Mouse (Mus musculus) ES-E14 (cell line): ENCODE results near the gene Palm3. TPM values are rescaled to one million over a fixed set of nuclear protein-coding genes. Genes with fewer than 3 reads are reported as not detected.

Experiments used
- total RNA-seq: library from RNA; depleted of rRNA; stranded (reverse); fragments of 300-350 nt; gene quantifications from 2 replicates; pipeline ENCODE4 v1.2.3, GENCODE M21; 2012; rRNA removed

Gene Palm3
- total RNA-seq, 1 experiment = 29.0 TPM

Other genes starting within 250 kb of the Palm3 start
- 119 and 213 TPM in 2 replicates for gene Adgrl1, start 121.4 kb upstream of the Palm3 start, total RNA-seq
- gene Gm10644, start 66.3 kb upstream of the Palm3 start, total RNA-seq = 1.8 and 3.1 TPM in 2 replicates
- gene Asf1b, start 66.0 kb upstream of the Palm3 start, total RNA-seq = 30.3 and 43.3 TPM in 2 replicates
- gene Prkaca, start 48.5 kb upstream of the Palm3 start, total RNA-seq = 19.4 and 31.4 TPM in 2 replicates
- 125 and 191 TPM in 2 replicates for gene Samd1, start 23.8 kb upstream of the Palm3 start, total RNA-seq
- gene 1700067K01Rik, start 20.0 kb upstream of the Palm3 start, total RNA-seq = 1.2 and 1.8 TPM in 2 replicates
- 4.6 and 9.1 TPM in 2 replicates for gene 2210011C24Rik, start 9.3 kb upstream of the Palm3 start, total RNA-seq
- gene Il27ra, start 21.1 kb downstream of the Palm3 start, total RNA-seq = 0.89 and 3.6 TPM in 2 replicates
- gene Rln3, start 23.5 kb downstream of the Palm3 start, total RNA-seq = 7.3 and 26.6 TPM in 2 replicates
- 1.5 and 1.7 TPM in 2 replicates for gene Gm10643, start 43.7 kb downstream of the Palm3 start, total RNA-seq
- gene Rfx1, start 45.4 kb downstream of the Palm3 start, total RNA-seq = 16.2 and 22.3 TPM in 2 replicates
- 53.5 and 62.0 TPM in 2 replicates for gene Dcaf15, start 83.3 kb downstream of the Palm3 start, total RNA-seq
- 1.5 and 2.0 TPM in 2 replicates for gene Podnl1, start 104.5 kb downstream of the Palm3 start, total RNA-seq
- gene Cc2d1a, start 126.5 kb downstream of the Palm3 start, total RNA-seq = 17.7 and 18.9 TPM in 2 replicates
- gene 4930432K21Rik, start 126.6 kb downstream of the Palm3 start, total RNA-seq = 4.9 TPM in 2 replicates
- gene Nanos3, start 163.7 kb downstream of the Palm3 start, total RNA-seq = 7.0 and 9.9 TPM in 2 replicates
- gene Zswim4, start 215.6 kb downstream of the Palm3 start, total RNA-seq = 22.1 and 24.6 TPM in 2 replicates
- 148 and 181 TPM in 2 replicates for gene D8Ertd738e, start 228.2 kb downstream of the Palm3 start, total RNA-seq
- 32.7 and 55.6 TPM in 2 replicates for gene Mri1, start 235.9 kb downstream of the Palm3 start, total RNA-seq
- gene Ccdc130, start 248.9 kb downstream of the Palm3 start, total RNA-seq = 12.5 and 14.9 TPM in 2 replicates